Mouse (Mus musculus): ENCODE results near the gene Ankrd9. TPM values are rescaled to one million over a fixed set of nuclear protein-coding genes. Genes with fewer than 3 reads are reported as not detected.
A peak's percentile ranks its signal among the peaks of the same experiment; 100 is the strongest.

Gene Ankrd9
- polyA plus RNA-seq, 1 experiment = 2.2 TPM

DNA sequence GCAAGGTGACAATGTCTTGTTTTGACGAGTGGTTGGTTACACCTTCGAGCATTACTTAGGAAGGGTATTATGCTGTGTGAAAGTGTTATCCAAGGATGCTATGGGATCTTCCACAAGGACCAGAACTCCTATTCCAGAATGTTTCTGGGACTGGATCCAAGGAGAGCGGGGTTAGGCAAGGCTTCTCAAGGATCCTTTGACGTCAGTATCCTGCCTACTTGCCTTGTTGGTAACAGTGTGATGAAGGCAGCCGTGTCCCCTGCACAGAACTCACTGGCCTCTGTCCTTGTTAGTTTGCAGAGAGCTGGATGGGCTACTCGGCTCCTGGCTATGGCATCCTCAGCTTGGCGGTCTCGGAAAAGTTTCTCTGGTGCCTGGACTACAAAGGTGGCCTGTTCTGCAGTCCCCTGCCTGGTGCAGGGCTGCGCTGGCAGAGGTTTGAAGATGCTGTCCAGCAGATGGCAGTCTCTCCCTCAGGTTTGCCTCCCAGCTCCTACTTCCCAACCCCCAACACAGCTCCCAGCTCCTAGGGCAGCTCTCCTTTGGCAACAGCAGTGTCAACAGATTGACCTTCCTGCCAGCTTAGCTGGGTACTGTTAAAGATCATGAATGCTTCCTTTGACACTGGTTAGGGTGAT lies 42.7 kb downstream of the Ankrd9 start:
- no peak for TF ChIP-seq POLR2A (IDR thresholded peaks at IDR 0.05; ENCODE audit: borderline replicate concordance, low read depth, low read length)
- peak; percentile 69 for TF ChIP-seq CTCF (IDR thresholded peaks at IDR 0.05; ENCODE audit: low read depth, low read length)
- peaks cover 20% of the 10 kb centered on the region for H3K4me1 ChIP-seq (ENCODE audit: control insufficient read depth, insufficient read depth, low read length)
- no peak overlapping the region for H3K27ac ChIP-seq (ENCODE audit: insufficient read depth, low read depth, low read length)
- H3K4me3 ChIP-seq (ENCODE audit: insufficient read depth, low read length) = no peak overlapping the region

GRCm38 (mm10) chr12:110932820-110933219 lies 46.0 kb downstream of the Ankrd9 start:
- no peak for TF ChIP-seq CTCF (IDR thresholded peaks at IDR 0.05; ENCODE audit: low read depth, low read length)
- TF ChIP-seq POLR2A (IDR thresholded peaks at IDR 0.05; ENCODE audit: borderline replicate concordance, low read depth, low read length) = no peak
- Histone ChIP-seq H3K27ac (ENCODE audit: insufficient read depth, low read depth, low read length) (peak overlapping the region; percentile 85), H3K4me1 (ENCODE audit: control insufficient read depth, insufficient read depth, low read length) (peaks cover 20% of the 10 kb centered on the region), H3K4me3 (ENCODE audit: insufficient read depth, low read length) (no peak overlapping the region; the same call in 1 of the 2 replicates)

Other genes starting within 250 kb of the Ankrd9 start
- gene Wdr20, start 241.1 kb downstream of the Ankrd9 start, polyA plus RNA-seq (2012; ENCODE audit: insufficient read depth, insufficient read length, missing spikeins) = 27.9 and 33.7 TPM in 2 replicates
- 5.4 and 5.7 TPM in 2 replicates for gene Mok, start 138.1 kb downstream of the Ankrd9 start, polyA plus RNA-seq (2012; ENCODE audit: insufficient read depth, insufficient read length, missing spikeins)
- 10.9 and 12.7 TPM in 2 replicates for gene Zfp839, start 128.8 kb downstream of the Ankrd9 start, polyA plus RNA-seq (2012; ENCODE audit: insufficient read depth, insufficient read length, missing spikeins)
- gene Cinp, start 89.9 kb downstream of the Ankrd9 start, polyA plus RNA-seq (2012; ENCODE audit: insufficient read depth, insufficient read length, missing spikeins) = 30.8 and 35.7 TPM in 2 replicates
- 6.6 and 6.8 TPM in 2 replicates for gene Tecpr2, start 89.8 kb downstream of the Ankrd9 start, polyA plus RNA-seq (2012; ENCODE audit: insufficient read depth, insufficient read length, missing spikeins)
- 26.2 and 33.8 TPM in 2 replicates for gene Rcor1, start 60.3 kb upstream of the Ankrd9 start, polyA plus RNA-seq (2012; ENCODE audit: insufficient read depth, insufficient read length, missing spikeins)
- 14.8 and 16.4 TPM in 2 replicates for gene Traf3, start 187.3 kb upstream of the Ankrd9 start, polyA plus RNA-seq (2012; ENCODE audit: insufficient read depth, insufficient read length, missing spikeins)
- gene 4930595D18Rik, start 205.5 kb upstream of the Ankrd9 start, polyA plus RNA-seq (2012; ENCODE audit: insufficient read depth, insufficient read length, missing spikeins) = not detected in 2 replicates